Mouse (Mus musculus) myocyte (in vitro differentiated cells): ENCODE data around the gene Cdh19.

ENCODE experiments used
- POLR2A ChIP-seq: IDR thresholded peaks from one replicate; pipeline ENCODE4 v1.6.1; 2011; ENCODE audit warnings: low read depth, mild to moderate bottlenecking, control low read depth, moderate library complexity; ENCODE audit not compliant: insufficient read length
- POLR2AphosphoS2 ChIP-seq: IDR thresholded peaks from one replicate; pipeline ENCODE4 v1.6.1; 2011; ENCODE audit warnings: low read depth, control low read depth; ENCODE audit not compliant: insufficient read length
- USF1 ChIP-seq: IDR thresholded peaks from one replicate; pipeline ENCODE4 v1.6.1; 2011; ENCODE audit warnings: low read depth, mild to moderate bottlenecking, control low read depth, moderate library complexity

DNA sequence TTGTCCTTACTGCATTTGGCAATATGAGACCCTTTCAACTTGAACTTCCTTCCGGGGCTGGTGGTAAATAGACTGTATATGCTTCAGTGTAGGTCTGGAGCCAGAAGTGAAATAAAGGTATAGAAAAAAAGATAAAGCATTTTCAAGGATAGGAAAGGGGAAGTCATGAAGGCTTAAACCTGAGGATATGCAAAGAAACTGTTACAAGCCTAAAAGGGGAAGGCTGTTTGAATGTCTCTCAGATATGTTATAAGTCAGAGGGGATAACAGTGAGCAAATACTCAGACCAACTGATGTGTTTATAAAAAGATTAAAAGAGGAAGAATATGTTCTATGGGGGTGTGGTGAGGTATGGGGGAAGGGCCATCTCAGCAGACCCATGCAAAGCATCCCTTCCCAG is 68.2 kb downstream of the Cdh19 start:
- TF ChIP-seq POLR2A (no peak), USF1 (no peak), POLR2AphosphoS2 (no peak)
